Mouse (Mus musculus): ENCODE data around the gene Crtap. TPM values are rescaled to one million over a fixed set of nuclear protein-coding genes. Genes with fewer than 3 reads are reported as not detected.
"Not testable (repeated sequence)": the region's sequence is repeated elsewhere in the genome, so short reads cannot be mapped to it uniquely, and the experiment has no call there.

The Crtap gene
- total RNA-seq, 2 experiments from 2014 or later, result 111 to 118 TPM

DNA sequence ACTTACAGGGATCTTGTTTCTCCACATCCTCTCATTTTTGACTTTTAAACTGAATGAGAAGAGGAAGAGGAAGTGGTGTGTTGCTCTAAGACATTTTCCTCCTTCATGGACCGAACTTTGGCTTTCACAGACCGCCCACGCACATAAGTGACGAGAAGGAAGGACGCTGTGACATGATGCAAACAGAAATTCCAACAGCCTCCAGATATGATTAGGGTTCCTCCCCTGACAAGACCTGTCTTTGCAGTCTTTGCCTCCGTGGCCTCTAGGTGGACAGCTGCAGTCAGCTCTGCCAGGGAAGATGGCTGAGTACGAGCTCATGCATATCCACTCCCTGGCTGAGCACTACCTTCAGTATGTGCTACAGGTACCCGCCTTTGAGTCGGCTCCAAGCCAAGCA, 60.6 kb downstream of the Crtap start, which contains the start of gene Bcl2a1c:
Gene Bcl2a1c, plus strand, starts transcription at position 281 of the 400 bp plus-strand sequence.
- not testable (repeated sequence) for DNase-seq (ENCODE audit: low spot score in 2 of 2)

DNA sequence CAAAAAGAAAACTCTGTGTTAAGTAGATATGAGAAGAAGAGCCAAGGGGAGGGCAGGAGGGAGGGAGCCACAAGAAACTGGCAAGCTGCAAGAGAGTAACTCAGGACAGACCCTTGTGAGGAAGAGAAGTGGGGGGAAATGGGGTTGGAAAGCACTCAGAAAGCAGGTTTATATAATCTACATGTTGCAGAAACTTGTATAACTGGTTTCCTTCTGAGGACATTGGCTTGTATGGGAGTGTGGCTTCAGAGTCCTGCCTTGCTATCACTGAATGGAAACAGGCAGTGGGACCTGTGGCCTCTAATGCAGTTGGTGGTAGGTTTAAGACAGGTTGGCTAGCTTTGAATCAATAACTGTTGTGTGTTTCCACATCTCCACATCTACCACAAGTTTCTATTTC, 62.1 kb downstream of the Crtap start:
- DNase-seq (ENCODE audit: low spot score in 2 of 2), result not testable (repeated sequence)

DNA sequence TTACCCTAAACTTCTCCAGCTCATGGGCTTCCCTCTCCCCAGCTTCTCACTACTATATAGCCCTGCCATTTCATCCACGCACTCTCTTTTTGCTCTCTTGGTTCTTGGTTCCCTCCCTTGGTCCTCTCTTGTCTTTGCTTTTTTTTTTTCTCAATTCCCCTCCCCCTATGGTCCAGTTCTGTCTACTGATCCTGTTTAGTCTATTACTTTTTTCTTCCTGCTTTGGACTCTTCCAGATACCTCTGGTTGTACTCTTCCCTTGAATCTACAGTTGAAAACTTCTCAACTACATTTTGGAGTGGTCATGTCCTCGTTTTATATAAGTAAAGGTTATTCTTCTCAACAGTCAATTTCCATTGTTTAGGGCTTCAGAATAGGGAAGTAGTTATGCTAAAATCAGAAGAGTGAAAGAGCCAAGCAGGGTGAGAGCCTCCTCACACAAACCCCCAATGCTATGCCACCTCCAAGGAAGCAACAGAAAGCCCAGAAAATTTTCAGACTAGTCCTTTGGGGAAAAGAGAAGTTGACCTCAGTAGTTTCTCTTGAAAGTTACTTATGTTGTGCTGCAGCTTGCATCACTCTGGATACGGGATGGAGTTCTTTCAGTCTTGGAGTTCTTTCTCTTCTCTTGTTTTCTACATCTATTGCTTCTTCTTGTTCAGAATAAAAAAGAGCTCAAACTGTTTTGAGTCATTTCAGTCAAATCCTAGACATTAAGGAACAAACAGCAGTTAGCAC, 64.3 kb downstream of the Crtap start:
- DNase-seq (ENCODE audit: low spot score in 2 of 2), result no peak

Other genes with a start within 250 kb of the Crtap start
- gene Bcl2a1c, start 60.5 kb downstream of the Crtap start, total RNA-seq (2021), result not detected
- gene Glb1, start 10.4 kb upstream of the Crtap start, total RNA-seq (2021), result 10 to 100 TPM; 16.3 to 20.1 TPM
- 1 to 10 TPM; 3.9 to 4.4 TPM for gene Tmppe, start 10.4 kb upstream of the Crtap start, total RNA-seq (2021)
- gene Ccr4, start 114.2 kb upstream of the Crtap start, total RNA-seq (2021), result not detected
- not detected for gene C130032M10Rik, start 125.0 kb upstream of the Crtap start, total RNA-seq (2021)
- gene Trim71, start 173.7 kb upstream of the Crtap start, total RNA-seq (2021), result under 1 TPM; 0.05 to 0.07 TPM
- 10 to 100 TPM; 31.3 to 37.0 TPM for gene Cnot10, start 249.5 kb upstream of the Crtap start, total RNA-seq (2021)

All from gastrocnemius, postnatal 4 days (tissue).